Mouse (Mus musculus) brain, embryonic 14.5 days (tissue): ENCODE data around the gene Pdcd6ip.

Experiments
- CTCF ChIP-seq: fragments of 200-500 bp; IDR thresholded peaks from 2 replicates; pipeline ENCODE4 v1.5.1; 2012; ENCODE audit warnings: inconsistent platforms, mild to moderate bottlenecking, moderate library complexity, borderline replicate concordance; ENCODE audit not compliant: insufficient read depth, insufficient read length; ENCODE audit errors: extremely low read depth
- POLR2A ChIP-seq: fragments of 200-500 bp; IDR thresholded peaks from 2 replicates; pipeline ENCODE4 v1.6.1; 2012; ENCODE audit warnings: mild to moderate bottlenecking, inconsistent platforms, borderline replicate concordance; ENCODE audit not compliant: poor library complexity, insufficient read depth, insufficient read length, severe bottlenecking; ENCODE audit errors: extremely low read depth

GRCm38 (mm10) chr9:113687461-113687860 lies 20.6 kb downstream of the Pdcd6ip start:
- TF ChIP-seq CTCF (no peak), POLR2A (no peak)
